Mouse (Mus musculus): ENCODE data around the gene Dlgap3.

DNA sequence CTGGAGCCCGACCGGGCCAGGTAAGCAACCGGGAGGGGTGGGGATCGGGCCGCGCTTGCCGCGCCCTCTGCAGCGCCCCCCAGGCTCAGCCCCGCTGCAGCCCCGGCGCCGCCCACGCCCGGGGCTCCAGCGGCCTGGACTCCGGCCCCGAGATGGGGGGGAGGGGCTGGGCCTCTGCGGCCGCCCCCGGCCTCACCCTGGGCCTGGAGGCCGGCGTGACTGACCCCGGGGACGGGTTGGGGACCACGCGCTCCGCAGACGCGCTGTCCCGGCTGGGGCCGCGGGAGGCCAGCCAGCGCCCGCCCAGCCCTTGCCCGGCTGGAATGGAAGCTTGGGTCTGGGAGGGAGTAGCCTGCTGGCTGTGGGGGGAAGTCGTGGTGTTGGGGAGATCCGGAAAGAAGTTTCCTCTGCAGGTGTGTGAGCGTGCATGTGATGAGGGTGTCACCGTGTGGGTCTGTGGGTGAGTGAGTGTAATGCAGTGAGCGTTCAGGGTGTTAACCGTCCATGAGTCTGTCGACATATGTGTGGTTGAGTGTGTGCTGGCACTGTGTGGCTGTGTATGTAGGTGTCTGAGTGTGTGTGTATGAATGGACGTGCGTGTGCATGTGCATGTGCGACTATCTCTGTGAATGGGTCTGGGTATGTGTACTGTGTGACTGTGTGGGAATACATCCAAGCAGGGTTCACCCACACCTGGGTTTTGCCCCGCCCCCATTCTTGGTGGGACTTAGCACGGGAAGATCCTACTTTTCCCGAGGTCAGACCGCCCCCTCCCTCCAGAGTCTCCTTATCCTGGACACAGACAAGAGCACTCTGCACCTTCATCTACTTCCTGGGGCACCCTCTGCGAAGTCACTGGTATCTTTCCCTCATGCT is 580 bp downstream of the Dlgap3 start:
- TF ChIP-seq CTCF (IDR thresholded peaks at IDR 0.05; ENCODE audit: low read depth, low read length) = no peak
- no peak for TF ChIP-seq POLR2A (IDR thresholded peaks at IDR 0.05; ENCODE audit: extremely low read depth, insufficient read depth, low read length)
